Mouse (Mus musculus) CH12.LX (cell line): ENCODE measurements around the gene Olfr1352. TPM values are rescaled to one million over a fixed set of nuclear protein-coding genes. Genes with fewer than 3 reads are reported as not detected.
"Not testable (repeated sequence)": the region's sequence is repeated elsewhere in the genome, so short reads cannot be mapped to it uniquely, and the experiment has no call there.

Source experiments
- DNase-seq: peaks from one replicate; pipeline ENCODE4 v3.0.0-alpha.2; 2013; ENCODE audit errors: extremely low read depth
- H3K27ac ChIP-seq: 2 replicates; pipeline ENCODE4 v1.5.1; 2012; ENCODE audit warnings: low read depth, mild to moderate bottlenecking, control low read depth, moderate library complexity; ENCODE audit not compliant: insufficient read depth
- H3K27me3 ChIP-seq: replicated peaks from 2 replicates; pipeline ENCODE3; 2012; ENCODE audit warnings: inconsistent platforms
- H3K36me3 ChIP-seq, 2 experiments: replicated peaks in 1 of 2; 2 replicates each; pipeline versions ENCODE3 to v1.6.1; 2012; ENCODE audit warnings: inconsistent platforms in 1 of 2, low read length in 1 of 2, mild to moderate bottlenecking in 1 of 2, mixed read lengths in 1 of 2, moderate library complexity in 1 of 2; ENCODE audit not compliant: control insufficient read depth in 1 of 2, insufficient read depth in 1 of 2
- H3K4me1 ChIP-seq, 2 experiments: 2 replicates each; pipeline ENCODE4 v1.6.1; 2012; ENCODE audit warnings: inconsistent platforms in 1 of 2, moderate library complexity in 1 of 2; ENCODE audit not compliant: insufficient read depth in 2 of 2, control insufficient read depth in 1 of 2
- H3K4me2 ChIP-seq: 2 replicates; pipeline ENCODE4 v1.6.1; 2012; ENCODE audit warnings: low read depth, mild to moderate bottlenecking, control low read depth; ENCODE audit not compliant: poor library complexity, insufficient read depth, severe bottlenecking
- H3K4me3 ChIP-seq, 3 experiments: fragments of 150-350 bp in 1 of 3; sonication (generic) in 1 of 3; replicated peaks in 1 of 3; 2 replicates each; pipeline versions ENCODE3 to v1.5.1; 2011 to 2012; ENCODE audit warnings: low read depth in 2 of 3, low read length in 2 of 3, mild to moderate bottlenecking in 2 of 3, moderate library complexity in 2 of 3, control low read depth in 1 of 3, improper control_type of control experiment in 1 of 3, inconsistent platforms in 1 of 3, mixed read lengths in 1 of 3; ENCODE audit not compliant: poor library complexity in 1 of 3
- H3K79me2 ChIP-seq: replicated peaks from 2 replicates; pipeline ENCODE4 v1.6.1; 2012; ENCODE audit warnings: mild to moderate bottlenecking, moderate library complexity; ENCODE audit not compliant: control insufficient read depth, poor library complexity, insufficient read depth, severe bottlenecking; ENCODE audit errors: extremely low read depth
- H3K9ac ChIP-seq: 2 replicates; pipeline ENCODE4 v1.6.1; 2012; ENCODE audit warnings: low read depth, mild to moderate bottlenecking, control low read depth, moderate library complexity; ENCODE audit not compliant: insufficient read depth
- H3K9me3 ChIP-seq: replicated peaks from 2 replicates; pipeline ENCODE3; 2012; ENCODE audit warnings: low read length, inconsistent platforms, mixed read lengths
- BHLHE40 ChIP-seq: IDR thresholded peaks from 2 replicates; pipeline ENCODE4 v1.6.1; 2011; ENCODE audit warnings: mild to moderate bottlenecking, low read depth, low read length, improper control_type of control experiment
- CHD1 ChIP-seq: IDR thresholded peaks from 2 replicates; pipeline ENCODE4 v1.6.1; 2012; ENCODE audit warnings: low read depth, low read length, improper control_type of control experiment, inconsistent platforms
- EP300 ChIP-seq: IDR thresholded peaks from 2 replicates; pipeline ENCODE4 v1.6.1; 2011; ENCODE audit warnings: low read length, improper control_type of control experiment
- JUN ChIP-seq: IDR thresholded peaks from 2 replicates; pipeline ENCODE4 v1.6.1; 2011; ENCODE audit warnings: low read depth, mild to moderate bottlenecking, low read length, improper control_type of control experiment, moderate library complexity; ENCODE audit not compliant: insufficient read depth
- JUND ChIP-seq: conservative IDR thresholded peaks from 2 replicates; pipeline ENCODE4 v1.6.1; 2011; ENCODE audit warnings: low read depth, low read length, improper control_type of control experiment
- KAT2A ChIP-seq: IDR thresholded peaks from 2 replicates; pipeline ENCODE4 v1.6.1; 2012; ENCODE audit warnings: low read length, improper control_type of control experiment, inconsistent platforms; ENCODE audit not compliant: insufficient replicate concordance
- MAX ChIP-seq: IDR thresholded peaks from 2 replicates; pipeline ENCODE4 v1.6.1; 2011; ENCODE audit warnings: low read length, improper control_type of control experiment
- MAZ ChIP-seq: IDR thresholded peaks from 2 replicates; pipeline ENCODE4 v1.6.1; 2012; ENCODE audit warnings: low read depth, mild to moderate bottlenecking, inconsistent platforms, low read length, improper control_type of control experiment, moderate library complexity
- MEF2A ChIP-seq: IDR thresholded peaks from 2 replicates; pipeline ENCODE4 v1.6.1; 2014; ENCODE audit warnings: low read depth, mild to moderate bottlenecking, inconsistent platforms, low read length, improper control_type of control experiment, borderline replicate concordance
- MXI1 ChIP-seq: IDR thresholded peaks from 2 replicates; pipeline ENCODE4 v1.6.1; 2011; ENCODE audit warnings: mild to moderate bottlenecking, low read depth, low read length, improper control_type of control experiment
- NRF1 ChIP-seq: IDR thresholded peaks from 2 replicates; pipeline ENCODE4 v1.6.1; 2014; ENCODE audit warnings: low read depth, mild to moderate bottlenecking, inconsistent platforms, low read length, improper control_type of control experiment, moderate library complexity
- POLR2A ChIP-seq: IDR thresholded peaks from 2 replicates; pipeline ENCODE4 v1.6.1; 2011; ENCODE audit warnings: low read depth, mild to moderate bottlenecking, improper control_type of control experiment, low read length
- POLR2AphosphoS2 ChIP-seq: IDR thresholded peaks from 2 replicates; pipeline ENCODE4 v1.6.1; 2011; ENCODE audit warnings: low read depth, low read length, improper control_type of control experiment
- RCOR1 ChIP-seq: conservative IDR thresholded peaks from 2 replicates; pipeline ENCODE4 v1.6.1; 2012; ENCODE audit warnings: low read depth, mild to moderate bottlenecking, inconsistent platforms, low read length, improper control_type of control experiment
- UBTF ChIP-seq: IDR thresholded peaks from 2 replicates; pipeline ENCODE4 v1.6.1; 2012; ENCODE audit warnings: low read depth, mild to moderate bottlenecking, inconsistent platforms, low read length, improper control_type of control experiment, moderate library complexity
- ZKSCAN1 ChIP-seq: IDR thresholded peaks from 2 replicates; pipeline ENCODE4 v1.6.1; 2012; ENCODE audit warnings: low read depth, inconsistent platforms, low read length, improper control_type of control experiment, borderline replicate concordance
- ZMIZ1 ChIP-seq: IDR thresholded peaks from 2 replicates; pipeline ENCODE4 v1.6.1; 2012; ENCODE audit warnings: low read depth, mild to moderate bottlenecking, inconsistent platforms, low read length, improper control_type of control experiment
- ZNF384 ChIP-seq: IDR thresholded peaks from 2 replicates; pipeline ENCODE4 v1.6.1; 2012; ENCODE audit warnings: low read depth, low read length, improper control_type of control experiment, inconsistent platforms
- dilution Hi-C: fragments of 300-500 bp; cut with MboI; formaldehyde crosslinking; loops from 2 replicates; pipeline ENCODE4 v1.14.3; 2020; ENCODE audit warnings: low sequenced_read_pairs; ENCODE audit not compliant: extremely low pct_unique_long_range_greater_than_20kb, extremely low pct_ligation_motif_present
- in situ Hi-C: fragments of 300-500 bp; cut with MboI; formaldehyde crosslinking; loops from 3 replicates; pipeline ENCODE4 v1.14.3; 2019; ENCODE audit warnings: low sequenced_read_pairs, low pct_ligation_motif_present, low pct_unique_long_range_greater_than_20kb, mixed read lengths
- polyA plus RNA-seq: library from polyadenylated mRNA; unstranded; fragments of >175 nt; gene quantifications from 2 replicates; pipeline ENCODE4 v1.2.1, GENCODE M21; 2012; ENCODE audit warnings: low read depth; ENCODE audit not compliant: insufficient read length
- total RNA-seq, 2 experiments: library from RNA; depleted of rRNA; stranded (reverse); fragments of 300-350 nt in 1 of 2; fragments of >200 nt in 1 of 2; gene quantifications; 2 replicates each; pipeline ENCODE4 v1.2.3; 2012 to 2014

The Olfr1352 gene
- not detected in 2 replicates for total RNA-seq (2012; rRNA removed)
- not detected in 2 replicates for total RNA-seq (2014; rRNA removed)
- not detected in 2 replicates for polyA plus RNA-seq

- TF ChIP-seq NRF1 (no peak), JUND (no peak), POLR2AphosphoS2 (no peak), MEF2A (no peak), JUN (no peak), UBTF (no peak), MAZ (no peak), POLR2A (no peak), KAT2A (no peak), ZNF384 (no peak), BHLHE40 (no peak), CHD1 (no peak), MAX (no peak), MXI1 (no peak), ZMIZ1 (no peak), RCOR1 (no peak), EP300 (no peak), ZKSCAN1 (no peak)
- Histone ChIP-seq H3K27ac (no peak within 1 kb of the TSS), H3K9ac (no peak within 1 kb of the TSS), H3K36me3 (no peaks in the 10 kb centered on the region), H3K4me1 (no peaks in the 10 kb centered on the region), H3K79me2 (no peaks in the 10 kb centered on the region), H3K4me3 (no peak within 1 kb of the TSS), H3K4me2 (no peak within 1 kb of the TSS), H3K9me3 (no peaks in the 10 kb centered on the region), H3K27me3 (peaks cover 8% of the 10 kb centered on the region)
- in situ Hi-C loops (no loop called here), dilution Hi-C loops (no loop called here)
- no peak for DNase-seq
These were observed at the start of gene Olfr1352 for GRCm38 (mm10) chr10:78980750-78981149. Gene Olfr1352 (plus strand): TSS chr10:78981050.

DNA sequence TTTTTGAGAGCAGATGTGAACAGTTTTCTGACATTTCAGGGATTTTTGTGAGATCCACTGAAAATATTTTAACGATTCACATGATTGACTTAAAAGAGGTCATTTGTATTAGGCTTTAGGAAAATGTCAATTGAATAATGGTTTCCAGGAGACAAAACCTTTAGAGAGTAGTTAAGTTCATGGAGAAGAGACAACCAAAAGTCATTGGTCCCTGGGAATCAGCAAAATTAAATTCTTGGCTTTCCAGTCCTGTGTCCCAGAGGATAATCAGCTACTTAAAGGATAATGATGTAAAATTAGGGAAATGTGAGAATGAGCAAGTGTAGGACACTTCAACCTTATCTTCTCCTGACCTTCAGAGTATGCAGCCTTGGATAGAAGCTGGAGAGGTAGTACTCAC is 30.5 kb upstream of the Olfr1352 start, which contains the start of gene Olfr8:
TSS of gene Olfr8 (plus strand) at position 301 of the 400 bp plus-strand sequence.
- H3K4me3 ChIP-seq, dilution Hi-C loops: not testable (repeated sequence)

GRCm38 (mm10) chr10:78963009-78963408 is 17.8 kb upstream of the Olfr1352 start, which contains the start of gene Olfr1353:
Gene Olfr1353 (plus strand): TSS chr10:78963309.
- DNase-seq = not testable (repeated sequence)

More for the DNA sequence above, 30.5 kb upstream of the Olfr1352 start, which contains the start of gene Olfr8:
- H3K4me2 ChIP-seq, H3K36me3 ChIP-seq, H3K9ac ChIP-seq, H3K9me3 ChIP-seq, H3K27me3 ChIP-seq, in situ Hi-C loops, H3K79me2 ChIP-seq, H3K4me1 ChIP-seq, DNase-seq, H3K27ac ChIP-seq: not testable (repeated sequence)

More at GRCm38 (mm10) chr10:78963009-78963408, 17.8 kb upstream of the Olfr1352 start, which contains the start of gene Olfr1353:
- H3K27me3 ChIP-seq, in situ Hi-C loops, H3K4me1 ChIP-seq, H3K9ac ChIP-seq, H3K27ac ChIP-seq, H3K4me2 ChIP-seq, H3K79me2 ChIP-seq, H3K9me3 ChIP-seq, H3K4me3 ChIP-seq, dilution Hi-C loops, H3K36me3 ChIP-seq: not testable (repeated sequence)
